Mouse (Mus musculus) CH12.LX (cell line): ENCODE measurements around the gene Htra2.

Source experiments
- CHD2 ChIP-seq: IDR thresholded peaks from 2 replicates; pipeline ENCODE4 v1.6.1; 2011; ENCODE audit warnings: low read length, improper control_type of control experiment
- EP300 ChIP-seq: IDR thresholded peaks from 2 replicates; pipeline ENCODE4 v1.6.1; 2011; ENCODE audit warnings: low read length, improper control_type of control experiment
- NRF1 ChIP-seq: IDR thresholded peaks from 2 replicates; pipeline ENCODE4 v1.6.1; 2014; ENCODE audit warnings: low read depth, mild to moderate bottlenecking, inconsistent platforms, low read length, improper control_type of control experiment, moderate library complexity
- POLR2A ChIP-seq: IDR thresholded peaks from 2 replicates; pipeline ENCODE4 v1.6.1; 2011; ENCODE audit warnings: low read depth, mild to moderate bottlenecking, improper control_type of control experiment, low read length

DNA sequence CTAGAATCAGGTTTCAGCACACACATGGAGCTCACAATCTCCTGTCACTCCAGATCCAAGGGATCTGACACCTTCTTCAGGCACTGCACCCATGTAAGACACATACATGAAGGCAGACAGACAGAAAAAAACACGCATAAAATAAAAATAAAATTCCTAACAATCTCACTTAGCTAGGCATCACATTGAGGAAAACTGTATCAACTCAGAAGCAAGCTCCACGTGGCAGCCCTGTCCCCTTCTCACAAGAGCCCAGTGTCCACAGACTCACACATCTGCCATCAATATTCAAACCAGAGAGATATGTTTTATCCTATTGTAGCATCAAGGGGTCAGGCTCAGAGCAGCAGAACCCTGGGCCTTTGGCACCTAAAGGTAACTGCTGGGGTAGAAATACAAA, 50.8 kb downstream of the Htra2 start:
- TF ChIP-seq NRF1 = no peak
- TF ChIP-seq EP300 = no peak
- no peak for TF ChIP-seq POLR2A
- no peak for TF ChIP-seq CHD2
